Mouse (Mus musculus) adrenal gland, adult (tissue): ENCODE measurements around the gene Prex1.

Experiments
- DNase-seq, 2 experiments: peaks; one replicate each; pipeline ENCODE4 v3.0.0; 2022 to 2023; ENCODE audit warnings: low spot score in 1 of 2; ENCODE audit not compliant: inconsistent age in 2 of 2

The Prex1 gene

GRCm38 (mm10) chr2:166615338-166616075 is 98.1 kb downstream of the Prex1 start:
- DNase-seq = no peak

GRCm38 (mm10) chr2:166610271-166610670 is 103.4 kb downstream of the Prex1 start:
- no peak for DNase-seq

DNA sequence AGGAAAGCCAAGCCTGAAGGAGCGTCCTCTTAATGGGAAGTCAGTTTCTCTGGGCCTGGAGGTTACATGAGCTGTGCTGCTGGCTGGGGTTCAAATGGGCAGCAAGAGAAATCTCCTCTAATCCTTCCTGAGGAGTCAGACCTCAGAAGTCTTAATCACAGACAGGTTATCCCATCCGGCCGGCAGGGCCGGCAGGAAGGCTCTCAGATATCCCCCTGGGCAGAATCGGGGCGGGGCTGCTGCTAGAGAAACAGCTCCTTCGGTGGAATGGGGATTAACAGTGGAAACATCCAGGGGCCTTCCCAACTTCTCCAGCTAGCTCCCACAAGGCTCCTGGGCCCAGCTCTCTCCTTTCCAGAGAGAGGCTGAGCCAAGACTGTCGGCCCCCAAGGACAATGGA is 105.1 kb downstream of the Prex1 start:
- DNase-seq = peak in 1 of 2 experiments; percentile 56

DNA sequence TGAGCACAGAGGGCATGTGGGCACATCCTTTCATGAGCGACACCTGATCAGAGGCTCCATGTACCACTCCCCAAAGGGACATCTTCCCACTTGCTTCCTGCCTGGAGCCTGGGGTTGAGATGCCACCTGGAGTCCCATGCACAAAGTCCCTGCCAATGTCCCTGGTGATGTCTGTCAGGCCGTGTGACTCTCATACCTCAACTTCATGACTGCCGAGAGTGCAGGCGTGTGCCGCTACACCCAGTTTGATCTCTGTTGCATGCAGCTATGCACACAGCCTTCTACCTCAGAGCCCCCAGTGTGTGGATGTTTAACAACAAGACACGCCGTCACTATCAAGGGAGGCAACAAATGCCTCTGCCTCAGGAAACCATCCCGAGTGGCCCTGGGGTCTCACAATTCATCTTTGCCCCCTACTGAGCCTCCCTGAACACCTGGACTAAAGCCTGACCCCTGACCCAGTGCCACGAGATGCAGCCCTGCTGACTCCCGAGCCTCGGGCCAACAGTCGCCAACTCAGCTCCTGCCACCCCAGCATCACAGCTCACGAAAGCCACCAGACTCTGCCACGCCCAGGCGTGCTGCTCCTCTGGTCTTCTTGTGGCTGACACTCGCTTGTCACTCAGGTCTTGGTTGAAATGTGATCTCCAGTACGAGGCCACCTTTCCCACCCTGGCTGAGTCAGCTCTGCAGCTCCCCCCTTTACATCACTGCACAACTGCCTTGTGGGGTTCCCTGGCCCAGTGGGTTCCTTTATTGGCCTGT is 107.0 kb downstream of the Prex1 start:
- DNase-seq = no peak

- no peak for DNase-seq
Observed at GRCm38 (mm10) chr2:166606053-166606452, 107.6 kb downstream of the Prex1 start.

GRCm38 (mm10) chr2:166605164-166605831 is 108.3 kb downstream of the Prex1 start:
- no peak for DNase-seq

DNA sequence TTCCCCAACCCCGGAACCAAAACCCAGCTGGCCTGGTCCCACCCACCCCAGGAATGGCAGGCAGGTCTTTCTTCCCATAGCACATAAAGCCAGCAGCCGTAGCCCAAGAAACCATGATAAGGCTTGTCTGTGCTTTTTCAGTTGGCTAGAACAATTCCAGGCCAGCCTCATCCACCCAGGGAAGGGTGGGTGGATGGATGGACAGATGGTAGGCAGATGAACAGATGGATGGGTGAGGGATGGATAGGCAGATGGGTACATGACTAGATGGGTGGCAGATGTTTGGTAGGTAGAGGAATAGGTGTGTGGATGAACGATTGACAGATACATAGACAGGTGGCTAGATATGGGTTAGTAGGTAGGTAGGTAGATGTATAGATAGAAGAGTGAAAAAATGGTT is 110.7 kb downstream of the Prex1 start:
- no peak for DNase-seq

- DNase-seq = no peak
Observed at GRCm38 (mm10) chr2:166601420-166601819, 112.2 kb downstream of the Prex1 start.

GRCm38 (mm10) chr2:166598453-166599155 is 115.0 kb downstream of the Prex1 start:
- peak in 1 of 2 experiments; percentile 52 for DNase-seq

- DNase-seq = peak in 1 of 2 experiments; percentile 33
Observed at GRCm38 (mm10) chr2:166597763-166598162, 115.9 kb downstream of the Prex1 start.

GRCm38 (mm10) chr2:166592034-166592912 is 121.4 kb downstream of the Prex1 start:
- DNase-seq = peak; percentile 79 to 95

- DNase-seq = peak in 1 of 2 experiments; percentile 72
Observed at GRCm38 (mm10) chr2:166584491-166584890, 129.1 kb downstream of the Prex1 start.

- no peak for DNase-seq
Observed at GRCm38 (mm10) chr2:166583292-166583691, 130.3 kb downstream of the Prex1 start.

DNA sequence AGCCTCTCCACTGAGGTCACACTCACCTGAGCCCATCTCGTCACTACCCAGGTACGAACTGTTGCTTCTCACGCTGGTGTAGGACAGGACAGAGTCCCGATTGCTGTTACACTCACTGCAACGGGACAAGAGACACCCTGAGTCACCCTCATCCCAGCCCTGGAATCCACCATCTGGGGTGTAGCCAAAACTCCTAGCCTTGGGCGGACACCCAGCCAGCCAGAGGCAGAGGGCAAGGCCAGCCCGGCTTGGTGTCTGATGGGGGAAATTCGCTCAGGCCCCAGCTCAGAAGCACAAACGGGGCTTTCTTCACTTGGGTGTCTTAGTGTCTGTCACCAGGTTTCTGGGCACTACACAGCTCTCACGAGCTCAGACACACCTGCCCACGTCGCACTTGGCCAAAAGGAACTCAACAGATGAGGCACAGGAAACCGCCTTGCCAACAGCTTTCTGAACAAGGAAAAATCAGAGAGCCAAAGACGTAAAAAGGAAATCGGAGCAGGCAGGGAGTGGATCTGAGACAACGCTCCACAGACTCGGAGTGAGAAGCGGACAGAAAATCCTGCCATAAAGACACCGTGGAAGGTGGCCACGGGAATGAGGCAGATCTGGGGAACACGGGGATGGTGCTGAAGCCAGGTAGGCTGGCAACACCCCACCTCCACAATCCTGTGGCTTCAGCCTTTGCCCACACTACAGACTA is 131.6 kb downstream of the Prex1 start:
- DNase-seq = peak; percentile 92 to 96

GRCm38 (mm10) chr2:166579793-166580192 is 133.8 kb downstream of the Prex1 start:
- no peak for DNase-seq

DNA sequence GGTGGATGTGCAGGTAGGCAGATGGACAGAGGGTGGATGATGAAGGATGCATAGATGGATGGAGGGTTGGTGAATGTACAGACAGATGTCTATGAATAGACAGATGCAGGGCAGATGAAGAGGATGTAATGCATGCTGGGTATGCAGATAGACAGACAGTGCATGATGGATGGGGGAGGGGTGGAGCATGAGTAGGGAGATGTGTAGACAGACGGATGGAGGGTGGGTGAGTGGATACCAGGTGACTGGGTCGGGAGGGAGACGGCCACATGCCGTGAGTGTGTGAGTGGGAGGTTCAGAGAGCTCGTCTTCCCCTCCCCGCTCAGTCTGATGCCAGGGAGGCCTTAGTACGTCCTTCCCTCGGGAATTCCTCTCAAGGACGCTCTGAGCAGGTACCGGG is 134.3 kb downstream of the Prex1 start:
- no peak for DNase-seq

- DNase-seq = no peak
Observed at GRCm38 (mm10) chr2:166575419-166575818, 138.2 kb downstream of the Prex1 start.

- peak; percentile 70 to 85 for DNase-seq
Observed at GRCm38 (mm10) chr2:166574934-166575333, 138.7 kb downstream of the Prex1 start.

DNA sequence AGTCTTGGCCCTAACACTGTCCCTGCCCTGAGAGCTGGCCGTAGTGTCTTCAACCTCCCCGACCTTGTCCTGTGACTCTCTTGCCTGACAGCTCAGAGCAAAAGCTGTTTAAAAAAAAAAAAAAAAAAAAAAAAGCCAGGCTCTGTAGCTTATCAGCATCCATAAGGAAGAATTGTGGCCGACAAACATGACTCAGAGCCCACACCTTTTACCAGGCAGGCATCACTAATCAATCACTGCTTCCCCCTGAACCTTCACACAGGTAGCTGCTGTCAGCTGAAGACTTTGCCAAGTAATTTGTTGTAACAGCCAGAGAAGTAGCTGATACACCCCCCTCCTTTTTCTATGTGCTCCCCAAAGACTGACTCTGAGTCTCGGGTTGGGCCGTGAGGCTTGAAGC is 140.0 kb downstream of the Prex1 start:
- no peak for DNase-seq

DNA sequence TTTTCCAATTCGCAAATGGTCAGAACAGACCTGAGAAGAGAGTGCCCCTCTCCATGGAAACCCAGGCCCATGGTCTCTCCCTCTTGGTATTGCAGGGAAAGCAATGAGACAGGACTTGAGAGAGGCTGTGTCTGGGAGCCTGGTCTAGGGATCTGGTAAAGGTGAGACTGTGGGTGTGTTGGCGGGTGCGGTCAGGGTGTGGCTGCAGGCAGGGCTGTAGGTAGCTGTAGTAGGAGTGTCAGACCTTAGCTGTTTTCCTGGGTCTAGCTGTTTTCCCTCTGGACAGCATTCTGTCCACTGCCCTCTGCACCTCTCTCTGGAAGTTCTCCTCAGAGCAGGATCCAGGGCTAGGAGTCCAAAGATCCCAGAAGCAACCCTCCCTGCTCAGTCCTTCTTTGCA is 141.3 kb downstream of the Prex1 start:
- DNase-seq = no peak
